Mouse (Mus musculus) urinary bladder, postnatal 36 days (tissue): ENCODE results near the gene Rasgef1b.

Experiments used
- DNase-seq, 2 experiments: peaks; one replicate each; pipeline ENCODE4 v3.0.0; 2022; ENCODE audit warnings: low spot score in 2 of 2, mixed read lengths in 1 of 2

Gene Rasgef1b

DNA sequence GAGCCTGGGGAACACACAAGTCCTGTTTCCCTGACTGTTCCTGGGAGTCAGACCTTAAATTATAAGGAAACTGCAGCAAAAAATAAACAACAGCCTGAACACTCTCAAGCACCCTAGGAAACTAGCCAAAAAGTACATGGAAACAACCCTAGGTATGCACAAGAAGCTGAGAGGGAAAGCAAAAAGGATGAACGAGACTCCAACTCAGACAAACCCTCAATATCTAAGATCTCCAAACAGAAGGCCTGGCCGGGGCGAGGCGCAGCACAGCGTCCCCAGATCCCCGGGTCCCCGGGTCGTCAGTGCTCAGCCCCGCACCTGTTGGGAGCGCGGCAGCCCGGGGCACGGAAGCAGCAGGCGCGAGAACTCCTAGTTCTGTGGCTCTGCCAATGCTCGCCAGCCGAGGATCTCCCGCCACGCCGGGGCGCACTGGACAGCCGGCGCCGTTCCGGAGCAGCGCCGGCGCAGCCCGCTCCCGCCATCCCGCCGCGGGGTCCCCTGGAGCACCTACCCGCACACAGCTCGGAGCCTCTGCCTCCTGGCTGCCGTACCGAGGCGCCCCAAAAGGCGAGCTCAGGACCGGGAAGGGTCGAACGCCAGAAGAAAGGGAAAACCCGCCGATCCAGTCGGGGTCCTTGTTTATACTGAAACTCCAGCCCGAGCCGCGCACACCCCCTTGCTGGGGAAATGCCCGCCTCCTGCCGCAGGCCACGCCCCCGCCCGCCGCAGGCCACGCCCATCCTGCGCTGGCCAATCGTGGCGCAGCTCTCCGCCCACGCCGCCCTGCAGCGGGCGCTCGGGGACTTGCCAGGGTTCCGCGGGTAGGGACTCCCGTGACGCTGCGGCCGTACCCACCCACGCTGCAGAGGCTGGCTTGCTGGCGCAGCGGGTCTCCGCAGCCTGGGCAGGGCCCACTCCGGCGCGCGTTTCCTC lies 476.4 kb downstream of the Rasgef1b start:
- DNase-seq: peak; percentile 95

DNA sequence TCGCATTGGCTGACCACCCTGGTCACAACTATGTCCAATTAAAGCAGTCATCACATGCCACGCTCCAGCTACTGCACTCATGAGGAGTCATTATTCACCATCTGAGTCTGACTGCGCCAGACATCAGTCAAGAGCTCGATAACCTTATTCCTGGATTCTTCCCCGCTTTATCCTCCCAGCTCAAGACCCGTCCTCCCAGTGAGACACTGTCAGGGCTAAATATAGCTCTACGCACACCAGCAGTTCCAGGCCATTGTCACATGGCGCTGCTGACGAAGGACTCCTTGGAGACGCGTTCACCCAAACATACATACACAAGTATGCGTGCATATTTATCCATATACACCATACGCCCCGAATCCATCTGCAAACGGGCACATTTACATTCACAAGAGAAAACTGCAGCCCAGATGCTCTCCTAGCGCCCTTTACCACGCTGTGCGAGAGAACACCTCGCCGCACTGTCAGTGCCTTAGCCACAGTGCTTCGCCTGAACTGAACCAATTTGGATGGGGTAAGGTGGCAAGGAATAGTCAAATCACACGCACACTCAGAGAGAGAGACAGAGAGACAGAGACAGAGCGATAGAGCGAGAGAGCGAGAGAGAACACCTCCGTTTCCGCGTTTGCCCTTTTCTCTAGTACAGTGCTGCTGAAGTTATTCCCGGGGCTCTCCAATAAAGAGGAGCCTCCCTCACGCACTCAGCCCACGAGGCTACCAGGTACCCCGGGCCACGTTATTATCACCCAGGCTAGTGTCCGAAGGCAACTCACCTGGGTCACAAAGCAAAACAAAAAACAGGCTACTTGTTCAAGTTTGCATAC lies 477.3 kb downstream of the Rasgef1b start:
- peak in 1 of 2 experiments; percentile 27 for DNase-seq

DNA sequence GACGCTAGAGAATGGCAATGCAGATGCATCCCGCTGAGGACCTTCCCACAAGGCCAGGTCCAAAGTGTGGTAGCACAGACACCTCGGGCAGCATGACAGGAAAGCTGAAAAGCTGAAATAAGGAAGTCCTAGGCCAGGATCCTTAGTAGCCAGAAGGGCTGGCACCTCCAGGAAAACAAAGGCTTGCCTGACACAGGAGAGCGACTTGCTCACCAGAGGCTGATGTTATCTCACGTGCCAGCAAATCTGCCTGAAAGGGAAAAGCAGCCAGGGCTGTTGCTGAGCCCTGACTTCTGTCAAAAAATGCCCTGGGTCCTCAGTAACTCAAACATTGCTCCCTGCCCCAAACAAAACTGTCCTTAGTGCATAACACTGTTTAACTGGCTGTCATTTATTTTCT lies 478.0 kb downstream of the Rasgef1b start:
- peak in 1 of 2 experiments; percentile 17 for DNase-seq

DNA sequence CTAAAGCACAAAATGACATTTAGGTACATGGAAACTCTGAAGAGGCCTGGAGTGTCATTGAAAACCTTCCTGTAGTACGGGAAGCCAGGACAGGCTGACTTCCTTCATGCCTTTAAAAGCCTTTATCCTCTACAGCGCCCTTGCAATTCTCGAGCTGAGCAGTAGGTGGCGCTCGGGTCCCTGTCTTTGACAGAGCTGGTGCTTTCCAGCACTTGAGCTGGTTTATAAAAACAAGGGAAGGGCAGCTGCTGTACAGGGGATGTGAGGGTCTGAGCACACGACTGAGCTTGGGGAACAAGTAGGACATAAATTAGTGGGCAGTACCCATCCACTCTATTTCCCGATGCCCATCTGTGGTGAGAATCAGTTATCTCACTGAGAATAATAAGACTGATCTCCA lies 480.4 kb downstream of the Rasgef1b start:
- DNase-seq: peak; percentile 93 to 96

DNA sequence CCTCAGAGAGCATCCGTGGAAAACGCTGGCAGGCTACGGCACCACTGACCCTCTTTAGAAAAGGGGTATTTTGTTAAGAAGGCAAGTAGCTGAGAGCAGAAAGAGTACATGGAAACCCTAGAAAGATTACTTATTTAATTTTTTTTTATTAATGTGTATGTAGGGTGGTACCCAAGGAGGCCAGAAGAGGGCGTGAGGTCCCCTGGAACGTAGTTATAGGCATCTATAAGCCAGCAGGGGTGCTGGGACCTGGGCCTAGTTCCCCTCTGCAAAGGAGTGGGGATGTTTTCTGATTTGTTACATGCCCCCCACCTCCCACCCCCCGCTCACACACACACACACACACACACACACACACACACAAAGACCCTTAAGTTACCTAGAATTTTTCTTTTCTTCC lies 480.9 kb downstream of the Rasgef1b start:
- DNase-seq: no peak

DNA sequence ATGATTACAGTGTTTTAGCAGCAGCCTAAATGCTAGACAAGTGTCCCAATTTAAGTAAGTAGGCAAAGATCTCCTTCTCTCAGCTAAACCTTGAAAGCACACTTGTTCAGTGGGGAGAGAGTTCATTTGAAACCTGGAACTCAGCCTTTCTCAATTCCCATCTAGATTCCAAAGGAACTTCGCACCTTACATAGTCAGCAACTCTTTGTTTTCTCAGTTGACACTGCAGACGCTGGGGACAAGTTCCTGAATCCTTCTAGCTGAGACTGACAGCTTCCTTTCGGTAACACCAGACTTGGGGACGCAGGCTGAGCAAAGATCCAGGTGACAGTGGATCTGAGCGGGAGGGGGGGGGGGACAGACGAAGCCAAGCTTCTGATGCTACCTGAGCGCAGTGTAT lies 481.4 kb downstream of the Rasgef1b start:
- no peak for DNase-seq

DNA sequence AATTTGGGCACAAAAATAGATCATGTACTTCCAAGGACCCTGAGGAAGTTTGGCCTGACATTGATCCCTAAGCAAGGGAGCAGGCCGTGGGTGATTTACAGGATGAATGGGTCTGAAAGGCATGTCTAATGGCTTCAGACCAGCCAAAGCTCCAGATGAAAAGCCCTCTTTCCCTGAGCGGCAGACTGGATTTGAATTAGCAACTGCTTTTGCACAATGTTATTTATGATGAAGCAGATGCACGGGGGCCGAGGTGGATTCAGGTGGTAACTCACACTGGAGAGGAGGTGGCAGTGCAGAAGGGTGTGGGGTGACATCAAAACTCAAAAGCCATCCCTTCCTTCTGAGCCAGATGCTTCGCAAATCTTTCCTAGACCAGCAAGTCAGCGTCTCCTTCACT lies 481.9 kb downstream of the Rasgef1b start:
- no peak for DNase-seq

DNA sequence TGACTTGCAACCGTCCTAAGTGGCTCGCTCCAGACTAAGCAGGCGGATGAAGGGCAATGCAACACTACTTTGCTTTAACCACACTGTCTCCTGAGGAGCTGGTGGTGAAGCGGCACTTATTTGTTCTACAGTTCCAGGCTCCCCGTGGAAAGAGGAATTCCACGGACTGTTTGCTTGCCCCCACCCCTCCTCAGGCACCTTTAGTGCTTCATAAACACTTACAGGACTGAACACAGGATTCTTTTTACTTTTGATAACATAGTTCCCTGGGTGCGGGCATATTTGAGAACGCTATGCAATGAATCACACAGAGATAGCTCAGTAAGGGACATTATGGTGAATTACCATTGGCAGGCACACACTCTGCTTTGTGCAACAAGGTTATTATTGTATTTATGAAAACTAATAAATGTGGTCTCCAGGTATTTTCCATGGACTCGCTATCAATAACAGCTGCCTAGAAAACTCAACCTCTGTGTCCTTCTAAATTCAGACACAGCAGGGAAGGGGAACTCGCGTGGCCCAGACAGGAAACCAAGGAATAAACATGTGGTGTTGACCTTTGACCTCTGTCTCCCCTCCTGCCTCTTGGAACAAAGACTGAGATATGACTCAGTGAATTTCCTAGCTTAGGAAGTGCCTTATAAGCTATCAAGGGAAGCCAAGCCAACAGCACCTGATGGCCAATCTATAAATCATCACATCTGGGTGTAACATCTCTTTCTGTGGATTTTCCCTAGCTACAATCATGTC lies 486.7 kb downstream of the Rasgef1b start:
- no peak for DNase-seq

DNA sequence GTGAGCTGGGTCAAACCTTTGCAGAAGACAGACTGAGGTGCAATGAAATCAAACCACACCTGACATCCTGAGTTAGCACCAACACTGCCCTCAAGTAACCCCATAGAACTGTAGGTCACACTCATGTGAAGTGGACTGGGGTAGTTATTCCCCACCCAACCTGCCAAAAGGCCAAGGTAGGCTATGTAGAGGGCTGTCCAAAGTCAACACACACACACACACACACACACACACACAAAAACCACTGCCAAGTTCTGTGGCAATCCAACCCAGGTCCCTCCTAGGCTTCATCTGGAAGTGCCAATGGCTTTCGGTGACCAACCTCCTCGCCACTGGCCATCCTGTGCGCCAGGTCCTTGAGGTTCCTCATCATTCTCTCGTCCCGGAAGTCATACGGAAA lies 488.4 kb downstream of the Rasgef1b start:
- DNase-seq: no peak

DNA sequence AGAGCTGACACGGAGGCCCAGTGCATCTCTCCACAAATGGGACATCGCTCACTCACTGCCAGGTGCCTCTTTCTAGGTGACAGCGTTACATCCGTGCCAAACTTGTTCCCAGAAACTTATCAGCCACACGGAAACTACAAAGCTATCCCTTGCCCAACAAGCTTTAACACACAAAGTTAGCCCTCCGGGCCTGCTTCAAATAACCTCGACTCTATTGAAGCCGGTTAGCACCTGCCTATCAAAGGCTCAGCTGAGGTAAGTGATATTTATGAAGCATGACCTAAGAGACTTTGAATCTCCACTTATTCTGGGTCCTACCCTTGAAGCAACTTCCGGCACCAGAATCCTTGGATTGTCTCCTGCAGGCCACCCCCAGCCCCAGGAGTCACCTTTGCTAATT lies 489.2 kb downstream of the Rasgef1b start:
- no peak for DNase-seq

DNA sequence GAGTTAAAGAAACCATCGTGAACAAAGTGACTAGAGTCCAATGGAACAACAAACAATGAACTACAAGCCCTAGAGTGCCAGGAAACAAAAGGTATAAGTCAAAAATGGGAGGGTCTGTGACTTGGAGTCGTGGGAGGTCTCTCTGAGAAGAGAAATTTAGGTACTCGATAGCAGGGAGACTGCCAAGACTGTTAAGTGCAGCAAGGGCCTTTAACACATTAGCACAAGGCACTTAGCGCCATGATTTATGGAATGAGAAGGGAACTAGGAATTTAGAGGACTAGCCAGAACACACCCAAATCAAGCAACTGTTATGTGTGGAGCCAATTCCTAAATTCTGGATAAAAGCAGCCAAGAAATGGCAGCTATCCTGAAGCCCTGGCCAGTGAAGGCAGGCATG lies 490.7 kb downstream of the Rasgef1b start:
- no peak for DNase-seq

DNA sequence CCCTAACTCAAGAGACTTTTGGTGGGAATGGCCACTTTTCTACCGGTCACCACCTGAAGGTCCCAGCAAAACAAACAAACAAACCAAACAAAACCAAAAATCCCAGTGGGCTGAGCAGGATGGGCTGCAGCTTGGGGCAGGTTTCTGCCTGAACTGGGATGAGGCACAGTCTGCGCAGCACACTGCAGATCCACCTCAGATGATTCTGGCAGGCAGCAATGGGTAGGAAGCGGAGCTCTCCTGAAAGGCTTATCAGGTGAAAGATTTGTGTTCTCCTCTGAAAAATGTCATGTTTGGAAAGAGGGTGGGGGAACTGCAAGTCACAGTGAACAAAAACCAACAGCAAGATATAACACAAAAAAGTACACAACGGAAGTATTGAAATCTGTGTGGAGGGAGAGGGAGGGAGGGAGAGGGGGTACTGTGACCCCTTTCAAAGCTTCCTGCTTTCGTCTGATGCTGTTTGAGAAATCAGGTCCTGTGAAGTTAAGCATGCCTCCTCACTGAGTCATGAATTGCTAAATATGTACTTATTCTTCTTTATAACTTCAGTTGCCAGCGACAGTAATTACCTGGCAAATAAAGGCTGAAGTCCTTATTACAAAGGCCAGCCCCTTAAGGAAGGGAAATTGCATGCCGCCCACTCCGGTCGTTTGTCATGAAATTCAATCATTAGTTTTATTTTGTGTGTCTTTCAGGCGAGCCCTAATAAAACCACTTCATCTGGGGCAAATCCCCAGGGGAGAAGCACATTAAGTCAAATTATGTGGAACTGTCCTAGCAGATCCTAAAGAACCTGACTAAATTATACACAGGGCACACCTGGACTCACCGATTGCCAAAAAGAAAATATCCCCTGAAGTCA lies 491.7 kb downstream of the Rasgef1b start:
- no peak for DNase-seq

DNA sequence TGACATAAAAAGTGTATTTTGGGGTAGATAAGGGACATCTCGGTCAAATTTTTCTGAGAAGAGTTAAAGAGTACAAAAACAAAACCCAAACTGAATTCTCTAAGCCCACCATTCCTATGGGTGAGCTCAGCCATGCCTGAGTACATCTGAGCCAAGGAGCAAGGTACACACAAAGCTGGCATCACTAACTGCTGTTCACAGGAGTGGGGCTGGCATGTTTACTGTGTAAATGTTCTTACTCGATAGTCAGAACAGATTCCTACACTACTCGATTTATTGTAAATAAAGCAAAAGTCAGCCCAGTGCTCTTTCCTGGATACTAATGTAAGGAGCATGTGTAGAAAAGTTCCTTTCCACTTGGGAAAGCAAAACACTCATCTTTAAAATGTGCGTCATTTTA lies 492.4 kb downstream of the Rasgef1b start:
- no peak for DNase-seq

DNA sequence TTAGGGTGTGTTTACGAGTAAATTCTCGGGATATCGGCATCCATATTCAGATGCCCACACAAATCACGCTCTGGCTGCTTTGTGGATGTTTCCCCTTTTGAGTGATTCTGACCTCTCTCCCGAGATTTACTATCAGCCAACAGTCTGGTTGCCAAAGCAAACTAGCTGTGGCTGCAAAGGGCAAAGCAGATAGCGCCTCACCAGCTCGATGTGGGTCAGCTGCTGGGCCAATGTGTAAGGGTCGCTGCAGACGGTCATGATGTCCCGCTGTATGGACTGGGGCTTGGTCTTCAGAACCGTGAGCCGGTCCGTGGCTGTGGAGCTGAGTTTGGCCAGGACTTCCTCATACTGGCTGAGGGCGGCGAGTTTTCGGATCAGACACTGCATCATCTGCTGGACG lies 494.6 kb downstream of the Rasgef1b start:
- DNase-seq: no peak

DNA sequence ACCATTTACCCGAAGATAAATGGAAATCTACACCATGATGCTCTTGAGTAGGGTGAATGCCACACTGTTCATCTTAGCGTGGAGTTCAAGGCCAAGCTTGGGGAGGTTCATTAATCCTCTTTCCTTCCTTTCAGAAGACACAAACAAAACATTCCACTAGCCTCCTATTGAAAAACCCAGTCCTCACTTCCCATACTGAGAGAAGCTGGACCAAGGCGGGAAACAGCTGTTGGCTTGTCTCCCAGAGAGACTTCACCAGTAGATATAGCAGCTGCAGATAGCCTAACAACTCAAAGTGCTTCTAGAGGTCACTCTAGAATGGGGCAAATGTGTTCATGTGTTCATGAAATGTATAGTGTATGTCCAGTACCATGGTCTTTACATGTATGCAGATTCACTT lies 495.7 kb downstream of the Rasgef1b start:
- no peak for DNase-seq

DNA sequence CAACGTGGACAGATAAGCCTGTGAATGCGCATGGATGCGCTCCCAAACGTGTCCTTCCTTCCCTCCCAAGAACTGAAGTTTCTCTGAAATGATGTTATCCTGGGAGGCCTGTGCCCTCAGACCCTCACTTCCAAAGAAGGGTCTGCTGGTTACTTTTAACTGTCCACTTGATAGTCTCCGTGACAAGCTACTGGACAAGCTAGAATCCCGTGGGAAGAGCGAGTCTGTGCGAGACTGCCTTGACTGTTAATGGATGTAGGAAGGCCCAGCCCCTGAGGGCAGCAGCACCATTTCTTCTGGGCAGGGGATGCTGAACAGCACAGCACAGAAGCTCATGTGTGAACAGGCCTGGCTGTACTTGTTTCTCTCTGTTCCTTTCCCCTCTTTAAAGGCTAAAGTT lies 496.5 kb downstream of the Rasgef1b start:
- DNase-seq: no peak

DNA sequence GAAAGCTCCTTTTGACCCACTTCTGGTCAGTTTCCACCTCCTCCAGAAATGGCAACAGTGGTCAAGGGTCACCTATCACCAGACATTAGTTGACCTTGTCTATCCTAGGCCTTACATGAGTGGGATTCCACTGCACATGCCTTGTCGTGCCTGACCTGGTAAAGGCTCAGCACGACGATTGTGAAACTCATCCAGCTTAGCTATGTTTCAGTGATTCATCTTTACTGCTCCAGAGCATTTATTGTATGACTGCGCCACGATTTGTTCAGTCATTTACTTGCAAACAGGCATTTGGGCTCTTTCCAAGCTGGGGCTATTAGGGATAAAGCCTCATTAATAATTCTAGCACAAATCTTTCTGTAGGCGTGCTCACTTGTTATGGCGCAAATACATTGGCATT lies 498.4 kb downstream of the Rasgef1b start:
- DNase-seq: no peak

DNA sequence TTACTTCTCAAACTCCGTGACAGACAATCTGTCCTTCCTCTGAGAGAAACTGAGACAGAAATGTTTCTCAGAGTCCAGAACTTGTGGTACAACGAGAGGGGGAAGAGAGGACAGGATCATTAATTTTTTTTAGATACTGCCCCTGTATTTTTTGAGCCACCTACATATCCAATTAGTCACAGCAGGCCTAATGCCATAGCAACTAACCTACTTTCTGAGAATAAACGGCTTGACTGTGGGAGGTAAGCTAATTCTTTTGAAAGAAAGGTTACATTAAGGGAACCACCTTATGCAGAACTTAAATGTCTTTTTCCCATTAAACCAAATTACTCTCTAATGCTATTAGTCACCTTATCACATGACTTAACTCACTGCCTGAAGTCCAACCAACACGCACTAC lies 501.5 kb downstream of the Rasgef1b start:
- no peak for DNase-seq

DNA sequence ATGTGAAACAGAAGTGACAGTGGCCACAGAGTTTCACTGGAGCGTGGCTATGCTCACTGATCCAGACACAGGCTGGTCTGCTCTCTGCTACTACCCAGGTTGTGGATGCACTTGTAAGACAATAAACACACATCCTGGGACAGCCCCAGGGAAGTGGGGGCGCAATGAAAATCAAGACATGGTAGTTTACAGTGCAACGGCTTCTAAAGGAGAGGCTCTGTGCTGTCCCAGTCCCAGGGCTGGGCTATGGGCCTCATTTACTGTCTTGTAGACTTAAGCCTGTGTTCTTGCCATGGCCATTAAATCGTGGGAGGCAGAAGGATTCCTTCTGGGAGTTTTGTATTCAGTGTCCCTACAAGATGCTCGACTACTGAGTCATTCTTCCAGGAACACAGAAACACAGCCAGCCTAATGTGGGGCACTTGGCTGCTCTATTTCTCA lies 504.3 kb downstream of the Rasgef1b start:
- no peak for DNase-seq

DNA sequence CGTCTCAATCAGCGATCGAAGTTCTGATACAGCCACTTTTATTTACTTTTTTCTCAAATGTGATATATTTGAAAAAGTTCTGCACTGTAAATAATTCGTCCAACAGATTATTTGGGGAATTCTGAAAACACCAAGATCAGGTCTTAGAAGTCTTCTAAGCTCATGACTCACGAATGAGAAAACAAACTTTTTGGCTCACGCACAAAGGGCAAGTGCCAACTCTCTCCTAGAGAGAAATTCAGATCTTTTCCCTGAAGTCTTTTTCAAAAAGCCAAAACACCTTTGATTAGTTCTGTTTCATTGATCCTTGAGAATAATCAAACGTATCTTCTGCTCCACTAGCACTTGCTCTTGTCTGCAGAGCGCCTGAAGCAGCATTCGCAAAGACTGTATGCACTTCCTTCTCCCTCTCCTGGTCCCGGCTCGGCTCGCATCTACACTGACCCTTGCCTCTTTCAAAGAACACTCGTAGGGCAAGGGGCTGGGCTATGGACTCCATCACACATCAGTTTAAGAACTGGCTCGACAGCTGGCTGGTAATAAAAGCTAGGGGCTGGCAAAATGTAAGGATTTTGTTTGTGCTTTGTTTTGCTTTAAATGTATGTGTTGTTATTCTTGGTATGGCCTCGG lies 504.9 kb downstream of the Rasgef1b start:
- no peak for DNase-seq

DNA sequence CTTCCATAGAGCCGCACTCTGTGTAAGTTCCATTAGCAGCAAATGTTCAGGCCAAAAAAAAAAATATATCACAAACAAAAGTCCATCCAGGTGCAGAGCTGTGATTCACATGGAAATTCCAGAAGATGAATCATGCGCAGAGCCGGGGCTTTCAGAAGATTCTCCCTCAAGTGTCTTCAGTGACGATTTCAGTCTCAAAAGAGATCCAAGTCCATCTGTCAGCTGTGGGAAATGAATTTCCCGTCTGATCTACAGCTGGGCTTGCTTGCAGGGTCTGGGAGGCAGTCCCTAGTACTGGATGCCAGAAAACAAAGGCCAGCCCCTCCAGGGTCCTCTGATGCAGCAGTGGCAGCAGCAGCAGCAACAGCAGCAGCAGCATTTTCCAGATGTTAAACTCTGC lies 510.5 kb downstream of the Rasgef1b start:
- no peak for DNase-seq
